Mouse (Mus musculus): ENCODE measurements around the gene Orc5.

The Orc5 gene

DNA sequence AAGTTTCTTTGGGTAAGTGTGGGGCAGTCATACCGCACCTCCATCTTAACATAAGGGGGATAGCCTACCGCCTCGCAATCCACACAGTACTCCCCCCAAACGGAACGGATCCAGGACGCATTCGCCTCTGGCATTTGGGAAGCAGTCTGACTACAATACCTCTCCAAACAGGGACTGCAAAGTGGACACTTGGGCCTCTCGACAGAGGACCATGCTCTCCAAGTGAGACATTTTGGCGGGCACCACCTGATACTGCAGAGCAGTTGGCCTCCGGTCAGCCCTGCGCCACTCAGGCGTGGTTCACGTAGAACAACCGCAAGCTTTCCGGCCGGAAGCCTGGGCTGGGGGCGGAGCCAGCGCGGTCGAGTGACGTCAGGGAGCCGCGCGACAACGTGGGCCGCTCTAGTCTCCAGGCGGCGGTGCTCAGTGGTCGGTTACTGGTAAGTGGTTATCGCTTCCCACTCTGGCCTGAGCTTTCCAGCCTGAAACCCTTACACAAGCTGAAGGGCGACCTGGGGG lies at the start of gene Orc5:
Gene Orc5, minus strand, starts transcription at position 397 of the 519 bp plus-strand sequence.
- peak; percentile 90 for DNase-seq (ENCODE audit: low spot score)

DNA sequence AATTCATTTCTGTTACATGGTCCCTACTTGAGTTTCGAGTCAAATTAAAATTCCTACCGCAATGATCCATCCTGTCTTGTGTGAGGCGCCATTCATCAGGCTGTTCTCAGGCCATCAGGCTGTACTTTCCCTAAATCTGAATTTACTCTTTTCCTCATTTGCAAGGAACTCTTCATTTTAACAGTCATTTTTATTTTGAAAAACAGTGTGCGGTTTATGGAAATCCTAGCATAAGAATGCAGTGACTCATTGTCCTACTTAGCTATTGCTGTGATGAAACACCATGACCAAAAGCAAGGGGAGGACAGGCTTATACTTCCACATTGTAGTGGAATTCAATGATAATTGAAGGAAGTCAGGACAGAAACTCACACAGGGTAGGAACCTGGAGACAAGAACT lies 46.8 kb upstream of the Orc5 start:
- DNase-seq (ENCODE audit: low spot score): no peak

DNA sequence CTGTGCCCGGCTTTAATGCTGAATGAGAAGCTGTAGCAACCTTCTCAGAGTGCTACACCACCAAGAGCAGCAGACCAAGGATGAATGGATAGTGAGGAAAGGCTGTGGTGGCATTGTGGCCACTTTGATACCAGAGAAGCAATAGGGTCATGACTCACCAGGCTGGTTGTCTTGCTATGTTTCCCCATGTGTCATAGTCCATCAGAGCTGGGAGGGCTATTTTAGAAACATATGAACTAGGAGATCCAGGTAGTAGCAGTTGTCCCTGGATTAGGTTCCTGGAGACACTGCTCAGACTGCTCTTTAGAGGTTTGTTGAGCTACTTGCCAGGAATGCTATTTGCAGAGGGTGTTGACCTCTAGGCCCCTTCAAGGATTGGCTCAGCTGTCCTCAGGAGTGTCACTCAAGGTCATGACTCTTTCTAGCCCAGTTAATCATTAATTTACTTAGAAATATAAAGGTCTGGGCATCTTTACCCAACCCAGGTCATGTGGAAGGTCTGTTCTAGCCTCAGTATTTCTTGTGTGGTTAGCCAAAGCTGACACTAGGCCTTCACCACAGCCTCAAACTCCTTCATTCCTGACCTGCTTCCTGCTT lies 39.2 kb upstream of the Orc5 start:
- no peak for DNase-seq (ENCODE audit: low spot score)

DNA sequence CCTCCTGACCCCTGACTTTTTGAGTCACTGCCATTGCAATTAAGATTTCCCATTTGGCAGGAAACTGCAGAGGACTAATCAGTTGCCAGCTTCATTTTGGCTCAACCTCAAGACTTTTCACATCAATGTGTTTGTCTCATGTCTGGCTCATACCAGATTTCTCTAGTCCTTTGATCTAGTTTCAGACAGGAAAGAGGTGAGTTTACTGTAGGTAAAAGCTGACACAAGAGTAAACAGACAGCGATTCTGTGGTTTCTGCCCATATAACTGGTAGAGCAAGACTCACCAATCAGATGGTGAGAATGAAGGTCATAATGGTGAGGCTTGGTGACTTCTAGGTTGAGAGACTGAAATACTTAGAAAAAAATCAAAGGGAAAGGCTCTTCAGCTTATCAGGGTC lies 37.3 kb upstream of the Orc5 start:
- DNase-seq (ENCODE audit: low spot score): no peak

DNA sequence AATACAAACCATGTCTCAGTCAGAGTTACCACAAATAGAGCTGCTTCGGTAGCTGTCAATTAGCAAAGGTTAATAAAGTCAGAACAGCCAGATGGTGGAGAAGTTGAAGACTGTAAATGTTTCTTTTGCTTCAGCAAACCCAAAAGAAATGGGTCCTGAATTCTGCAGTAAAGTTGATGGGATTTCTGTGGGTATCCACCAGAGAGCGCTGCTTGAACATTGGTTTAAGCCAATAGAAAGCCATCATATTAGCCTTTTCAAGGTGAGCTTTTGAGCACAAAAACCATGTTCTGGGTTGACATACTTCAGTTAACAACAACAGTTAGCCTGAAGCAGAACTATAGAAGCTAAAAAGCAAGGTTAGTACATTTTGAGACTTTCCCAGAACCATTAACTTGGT lies 34.3 kb upstream of the Orc5 start:
- no peak for DNase-seq (ENCODE audit: low spot score)

DNA sequence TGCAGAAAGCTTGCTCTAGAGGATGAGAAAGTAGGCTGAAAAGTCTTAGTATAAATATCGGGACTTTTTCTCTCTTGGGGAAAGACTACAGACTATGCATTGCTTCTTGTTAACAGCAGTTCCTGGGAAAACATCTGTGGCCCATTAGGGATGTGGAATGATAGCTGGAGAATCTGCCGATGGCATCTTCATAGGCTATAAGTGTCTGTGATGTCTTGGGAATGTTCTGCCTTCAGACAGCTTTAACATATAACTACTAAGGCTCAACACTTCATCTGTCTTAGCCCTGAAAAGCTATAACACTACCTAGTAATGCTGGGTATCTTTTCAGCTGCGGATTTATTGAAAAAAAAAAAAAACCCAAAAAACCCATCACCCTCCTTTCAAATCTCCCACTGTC lies 27.8 kb upstream of the Orc5 start:
- DNase-seq (ENCODE audit: low spot score): no peak

DNA sequence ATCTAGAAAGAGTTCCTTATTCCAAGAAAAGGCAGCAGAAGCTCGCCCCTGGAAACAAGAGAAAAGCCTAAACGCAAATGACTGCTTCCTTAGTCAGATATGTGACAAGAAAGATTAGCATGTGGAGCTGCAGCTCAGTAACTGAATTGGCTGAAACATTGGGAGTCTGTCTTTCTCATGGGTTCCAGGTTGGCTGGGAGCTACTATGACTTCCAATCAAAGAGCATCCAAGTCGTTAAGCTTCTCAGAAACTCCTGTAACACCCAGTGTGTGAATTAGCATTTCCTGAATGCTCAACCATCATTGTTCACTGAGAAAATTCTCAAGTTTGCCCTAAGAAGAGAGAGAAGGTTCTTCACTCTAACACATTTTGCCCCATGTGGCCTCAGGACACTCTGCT lies 24.5 kb upstream of the Orc5 start:
- DNase-seq (ENCODE audit: low spot score): no peak

DNA sequence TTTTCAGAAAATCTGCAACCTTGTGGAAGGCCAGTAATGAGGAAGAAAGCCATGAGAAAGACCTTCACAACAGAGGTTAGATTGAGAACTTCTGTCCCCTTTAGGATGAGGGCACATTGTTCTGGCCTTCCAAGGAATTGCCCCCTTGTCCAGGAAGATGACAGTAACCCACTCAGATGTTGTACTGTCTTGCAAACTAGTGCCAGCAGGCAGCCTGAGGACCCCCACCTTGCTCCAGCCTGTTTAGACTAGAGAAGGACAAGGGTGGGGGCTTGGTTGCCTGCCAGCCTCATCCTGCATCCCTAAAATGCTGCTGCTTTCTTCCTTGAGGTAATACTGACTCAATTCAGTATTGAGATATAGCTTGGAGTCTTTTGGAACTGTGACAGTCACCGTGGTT lies 23.9 kb upstream of the Orc5 start:
- DNase-seq (ENCODE audit: low spot score): no peak

DNA sequence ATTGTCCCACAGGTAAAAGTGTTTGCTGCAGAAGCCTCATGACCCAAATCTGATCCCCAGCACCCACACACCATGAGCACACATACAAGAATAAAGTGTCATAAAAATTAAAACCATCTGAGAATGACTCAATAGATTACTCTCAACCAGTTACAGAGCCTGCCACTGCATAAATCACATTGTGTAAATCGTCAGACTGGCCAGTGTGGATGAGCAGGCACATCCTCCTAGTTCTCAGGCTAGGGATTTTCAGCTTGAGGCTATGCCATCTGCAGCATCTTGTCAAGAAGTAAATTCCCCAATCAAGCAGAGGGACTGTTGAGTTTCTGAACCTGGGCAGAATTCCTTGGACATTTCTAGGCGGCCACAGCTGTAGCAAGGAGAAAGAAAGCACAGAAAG lies 23.5 kb upstream of the Orc5 start:
- no peak for DNase-seq (ENCODE audit: low spot score)

DNA sequence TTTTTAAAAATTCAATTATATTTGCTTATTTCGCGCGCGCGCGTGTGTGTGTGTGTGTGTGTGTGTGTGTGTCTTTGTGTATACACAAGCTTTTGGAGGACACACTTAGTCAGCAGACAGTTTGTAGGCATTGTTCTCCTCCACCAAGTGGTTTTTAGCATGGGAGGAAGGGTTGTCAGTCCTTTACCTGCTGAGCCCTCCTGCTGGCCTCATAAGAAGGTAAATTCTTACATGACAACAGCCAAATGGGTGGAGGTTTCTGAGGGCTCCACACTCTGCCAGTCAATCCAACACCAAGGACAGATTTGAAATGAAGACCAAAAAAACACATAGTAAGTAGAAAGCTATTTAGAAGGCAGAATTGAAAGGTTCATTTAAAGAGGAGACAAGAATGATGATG lies 22.7 kb upstream of the Orc5 start:
- no peak for DNase-seq (ENCODE audit: low spot score)

DNA sequence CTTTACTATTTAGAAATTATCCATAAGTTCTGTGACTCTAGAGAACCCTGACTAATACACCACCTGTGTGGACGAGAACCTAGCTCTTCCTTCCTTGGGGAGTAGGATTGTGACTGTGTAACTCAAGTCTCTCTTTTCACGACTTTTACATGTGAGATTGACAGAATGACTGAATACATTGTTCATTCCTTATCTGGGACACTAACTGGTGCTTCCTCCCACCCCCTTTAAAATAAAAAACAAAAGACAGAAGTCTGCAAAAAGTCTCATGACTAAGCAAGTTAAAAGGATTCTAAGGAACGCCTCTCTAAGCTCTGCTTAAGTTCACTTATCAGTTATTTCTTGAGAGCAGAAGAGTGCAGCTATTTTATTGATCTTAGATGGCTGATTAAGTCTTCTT lies 22.2 kb upstream of the Orc5 start:
- no peak for DNase-seq (ENCODE audit: low spot score)

DNA sequence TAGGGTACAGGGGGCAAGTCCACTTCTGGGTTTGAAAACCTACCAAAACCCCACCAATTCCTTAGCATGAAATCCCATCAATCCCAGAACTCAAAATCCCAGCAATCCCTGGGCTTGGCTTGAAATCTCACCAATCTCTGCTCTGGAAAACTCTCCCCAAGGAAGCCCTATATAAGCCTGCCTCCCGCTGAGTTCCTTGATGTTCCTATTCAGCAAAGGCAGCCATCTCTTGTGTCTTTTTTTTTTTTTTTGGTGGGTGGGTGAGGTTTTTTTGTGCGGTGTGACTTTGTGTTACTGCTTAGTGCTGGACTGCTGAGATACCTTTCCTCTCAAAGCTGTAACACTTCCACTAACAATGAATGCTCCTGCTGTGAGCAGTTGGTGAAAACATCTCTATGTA lies 15.5 kb upstream of the Orc5 start:
- DNase-seq (ENCODE audit: low spot score): no peak

DNA sequence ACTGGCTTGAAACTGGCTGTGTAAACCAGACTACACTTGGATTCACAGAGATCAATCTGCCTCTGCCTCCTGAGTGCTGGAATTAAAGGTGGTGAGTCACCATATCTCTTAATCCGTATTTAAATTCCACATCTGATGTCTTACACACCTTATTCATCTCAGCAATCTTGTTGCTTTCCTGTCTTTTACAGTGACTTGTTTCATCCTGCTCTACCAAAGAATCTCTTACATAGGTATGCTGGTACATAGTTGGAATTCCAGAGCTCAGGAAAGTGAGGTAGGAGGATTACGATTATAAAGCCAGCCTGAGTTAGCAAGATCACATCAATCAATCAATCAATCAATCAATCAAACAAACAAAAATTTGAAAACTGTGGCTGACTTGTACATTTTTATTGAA lies 9.6 kb upstream of the Orc5 start:
- no peak for DNase-seq (ENCODE audit: low spot score)

DNA sequence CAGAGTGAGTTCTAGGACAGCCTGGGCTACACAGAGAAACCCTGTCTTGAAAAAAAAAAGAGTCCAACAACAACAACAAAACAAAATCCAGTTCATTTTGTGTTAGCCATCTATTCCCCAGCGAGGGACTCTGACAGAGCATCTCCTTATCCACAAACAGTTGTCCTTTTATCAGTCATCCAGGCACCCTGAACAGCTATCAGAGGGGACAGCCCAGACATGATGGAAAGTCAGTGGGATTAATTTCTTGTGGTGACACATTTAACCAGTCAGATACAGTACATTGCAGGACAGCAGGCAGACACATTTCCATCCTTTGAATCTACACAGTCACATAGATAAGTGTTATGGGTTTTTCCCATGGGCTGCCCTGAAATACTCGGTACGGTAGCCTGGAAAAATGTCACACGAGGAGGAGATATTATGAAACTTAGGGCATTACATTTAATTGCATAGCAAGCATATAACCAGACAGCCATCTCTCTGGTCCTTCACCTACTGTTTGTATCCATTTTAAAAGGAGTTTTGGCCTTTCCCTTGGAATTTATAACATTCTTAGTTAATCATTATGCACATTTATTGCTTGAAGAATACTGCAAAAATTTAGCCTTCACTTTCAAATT lies 7.4 kb upstream of the Orc5 start:
- no peak for DNase-seq (ENCODE audit: low spot score)

DNA sequence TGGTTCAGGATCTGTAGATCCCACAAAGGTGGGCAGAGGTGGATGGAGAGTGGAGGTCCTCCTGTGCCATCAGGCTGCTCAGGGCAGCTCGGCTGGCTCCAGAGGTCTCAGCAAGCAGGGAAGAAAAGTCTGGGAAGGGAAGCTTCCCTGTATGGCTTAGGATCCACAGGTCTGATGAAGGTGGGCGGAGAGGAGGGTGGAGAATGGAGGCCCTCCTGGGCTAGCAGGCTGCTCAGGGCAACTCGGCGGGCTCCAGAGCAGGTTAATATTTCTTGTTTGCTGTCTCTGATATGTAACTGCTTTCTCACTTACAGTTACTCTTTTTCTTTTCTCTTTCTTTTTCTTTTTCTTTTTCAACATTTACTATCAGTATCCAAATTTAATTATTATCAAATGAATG lies 6.5 kb upstream of the Orc5 start:
- DNase-seq (ENCODE audit: low spot score): no peak

DNA sequence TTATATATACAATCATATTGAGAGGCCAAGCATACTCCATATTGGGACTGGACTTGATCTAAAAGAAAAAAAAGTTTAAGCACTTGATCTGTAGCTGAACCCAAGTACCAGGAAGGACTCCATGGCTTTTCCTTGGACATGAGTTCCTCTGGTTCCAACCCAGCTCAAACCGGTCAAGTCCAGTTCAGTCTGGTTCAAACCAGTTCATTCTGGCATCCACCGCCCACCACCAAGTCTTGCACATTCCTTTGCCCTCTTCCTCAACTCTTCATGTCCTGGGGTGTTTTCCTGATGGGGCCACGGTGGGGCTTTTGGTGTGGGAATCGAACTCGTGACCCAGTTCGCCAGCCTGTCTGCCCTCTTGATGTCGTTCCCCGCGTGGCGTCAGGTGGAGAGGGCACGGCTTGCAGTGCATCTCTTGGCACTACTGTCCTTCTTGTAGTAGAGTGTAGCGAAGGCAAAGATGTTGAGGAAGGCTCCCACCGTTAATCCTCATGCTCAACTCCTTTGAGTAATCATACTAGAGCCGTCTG lies 2.1 kb upstream of the Orc5 start:
- no peak for DNase-seq (ENCODE audit: low spot score)

DNA sequence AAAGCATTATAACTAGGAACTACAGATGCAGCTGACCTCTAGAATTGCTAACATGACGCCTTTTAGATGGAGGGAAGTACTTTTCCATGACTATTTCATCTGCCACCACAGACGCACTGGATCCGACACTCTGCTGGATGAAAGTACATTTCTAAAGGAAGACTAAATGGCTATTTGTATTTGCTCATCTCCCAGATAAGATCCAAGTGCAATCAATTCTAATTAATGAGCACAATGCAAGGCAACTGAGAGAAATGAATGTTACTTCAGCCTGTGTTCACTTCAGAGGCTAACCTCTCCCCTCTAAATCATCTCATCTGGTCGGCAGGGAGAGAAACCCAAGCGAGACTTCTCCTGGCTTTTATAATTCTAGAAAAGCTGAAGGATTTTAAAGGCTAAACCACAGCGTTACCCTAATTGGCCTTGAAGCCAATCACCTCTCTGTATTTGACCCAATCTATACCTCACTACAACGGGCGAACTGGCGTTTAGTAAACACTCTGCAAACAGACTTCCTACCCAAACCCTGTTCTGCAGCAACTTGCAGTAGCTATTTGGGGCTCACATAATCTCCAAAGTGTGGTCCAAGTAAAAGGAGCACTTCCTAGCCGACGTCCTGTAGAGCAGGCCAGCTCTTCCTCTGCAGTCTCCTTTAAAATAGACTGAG lies 730 bp downstream of the Orc5 start:
- no peak for DNase-seq (ENCODE audit: low spot score)

DNA sequence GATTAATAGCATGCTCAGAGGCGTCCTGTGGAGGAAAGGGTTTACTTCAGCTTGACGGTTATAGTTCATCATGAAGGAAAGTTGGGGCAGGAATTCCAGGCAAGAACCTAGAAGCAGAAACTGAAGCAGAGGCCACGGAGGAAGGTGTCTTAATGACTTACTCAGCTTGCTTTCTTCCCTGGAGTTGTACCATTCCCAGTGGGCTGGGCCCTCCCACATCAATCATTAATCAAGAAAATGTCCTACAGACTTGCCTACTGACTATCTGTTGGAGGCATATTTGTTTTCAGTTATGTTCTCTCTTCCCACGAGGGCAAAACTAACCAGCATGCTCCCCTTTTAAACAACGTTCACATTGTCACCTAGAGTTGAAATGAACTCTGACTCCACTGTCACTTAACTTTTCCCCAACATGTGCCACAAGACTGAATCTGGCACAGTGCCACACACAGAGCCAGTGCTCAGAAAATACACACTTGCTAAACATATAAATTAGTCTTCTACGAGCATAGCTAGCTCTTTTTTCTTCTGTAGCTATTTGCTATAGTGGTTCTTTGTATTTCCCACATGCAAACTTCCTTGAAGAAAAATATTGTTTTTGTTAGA lies 1.6 kb downstream of the Orc5 start:
- DNase-seq (ENCODE audit: low spot score): no peak

DNA sequence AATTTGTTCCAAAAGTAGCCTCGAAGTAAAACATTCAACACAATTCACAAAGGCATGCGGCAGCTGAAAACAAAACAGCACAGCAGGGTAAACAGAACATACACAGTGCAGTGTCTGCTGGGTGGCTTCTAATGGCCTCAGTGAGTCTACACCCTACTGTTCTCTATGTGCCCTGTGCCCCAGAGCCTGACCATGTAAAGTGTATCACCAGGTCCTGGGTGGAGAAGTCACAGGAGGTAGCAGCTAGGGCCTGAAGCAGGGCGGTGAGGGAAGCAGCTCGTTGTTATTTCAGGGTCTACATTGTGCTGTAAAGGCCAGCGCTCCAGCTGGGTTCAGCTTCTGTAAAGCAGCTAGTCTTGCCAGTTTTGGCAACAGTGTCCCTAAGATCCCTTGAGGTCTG lies 3.7 kb downstream of the Orc5 start:
- no peak for DNase-seq (ENCODE audit: low spot score)

DNA sequence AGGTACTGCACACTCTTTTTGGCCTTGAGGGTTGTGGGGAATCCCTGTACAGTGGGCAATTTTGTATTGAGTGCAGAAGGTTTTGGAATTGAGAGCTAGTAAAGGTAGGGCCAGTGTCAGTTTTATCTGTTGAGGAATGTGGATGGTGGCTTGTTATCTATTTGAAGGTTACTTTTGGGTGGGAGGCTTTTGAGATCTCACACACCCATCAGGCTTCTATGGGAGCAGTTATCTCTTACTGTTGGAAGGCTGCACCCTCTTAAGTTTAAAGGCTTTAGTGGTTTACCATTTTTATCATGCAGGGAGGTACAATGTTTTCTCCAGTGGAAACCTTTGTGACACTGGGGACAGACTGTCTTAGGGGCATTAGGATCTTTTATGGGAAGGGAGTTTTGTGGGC lies 4.9 kb downstream of the Orc5 start:
- DNase-seq (ENCODE audit: low spot score): no peak

DNA sequence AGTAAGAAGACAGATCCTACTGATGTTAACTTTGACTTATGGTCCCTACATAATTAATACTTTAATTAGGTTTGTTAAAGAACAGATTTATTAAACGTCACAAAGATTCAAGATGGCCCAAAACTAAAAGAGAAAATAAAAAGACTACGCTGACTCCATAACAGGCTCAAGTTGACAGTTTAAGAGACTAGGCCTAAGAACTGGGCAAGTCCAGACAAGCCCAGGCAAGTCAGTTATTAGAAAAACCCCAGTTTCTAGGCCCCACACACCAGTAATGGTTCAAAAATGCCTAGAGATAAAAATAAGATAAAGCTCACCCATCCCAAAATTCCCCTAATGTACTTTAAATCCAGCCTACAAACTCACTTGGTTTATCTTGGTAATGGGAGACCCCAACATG lies 7.6 kb downstream of the Orc5 start:
- no peak for DNase-seq (ENCODE audit: low spot score)

DNA sequence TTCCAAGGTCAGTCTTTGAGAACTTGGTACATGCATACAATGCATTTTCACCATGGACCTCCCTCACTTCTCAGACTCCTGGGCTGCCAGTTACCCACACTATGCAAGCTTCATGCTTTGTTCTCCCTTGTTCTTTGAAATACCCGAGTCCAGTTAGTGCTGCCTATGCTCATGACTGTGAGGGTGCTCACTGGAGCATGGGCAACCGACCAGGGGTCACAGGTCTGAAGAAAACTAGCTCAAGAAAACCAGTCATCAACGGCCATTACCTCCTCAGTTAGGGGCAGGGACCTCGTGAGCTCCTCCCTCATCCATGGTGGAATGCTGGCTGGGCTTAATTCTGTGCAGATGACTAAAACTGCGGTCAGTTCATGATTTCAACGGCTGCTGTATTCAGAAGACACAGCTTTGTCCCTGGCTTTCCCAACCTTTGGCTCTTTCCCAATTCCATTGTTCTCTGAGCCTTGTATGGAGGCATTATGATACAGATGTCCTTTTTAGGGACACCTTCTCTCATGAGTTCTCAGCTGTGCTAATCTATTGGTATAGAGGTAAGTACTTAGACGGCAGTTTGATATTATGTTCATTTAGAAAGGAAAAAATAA lies 11.1 kb downstream of the Orc5 start:
- no peak for DNase-seq (ENCODE audit: low spot score)

DNA sequence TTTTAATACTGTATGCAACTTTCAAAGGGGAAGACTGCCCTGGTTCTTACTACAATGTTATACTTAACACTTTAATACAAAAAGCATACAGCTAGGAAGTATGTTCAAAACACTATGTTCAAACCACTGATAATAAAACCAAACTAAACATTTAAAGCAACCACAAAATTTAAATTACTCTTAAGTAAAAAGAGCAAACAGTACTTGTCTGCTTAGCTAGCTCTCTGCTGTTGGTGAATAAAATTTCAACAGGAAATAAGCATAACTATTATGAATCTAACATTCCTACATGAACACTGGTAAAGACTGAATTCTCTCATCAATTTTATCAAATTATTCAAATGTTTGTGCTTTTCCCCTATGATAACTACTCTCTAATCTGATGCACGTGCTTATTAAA lies 13.5 kb downstream of the Orc5 start:
- no peak for DNase-seq (ENCODE audit: low spot score)
